Mouse (Mus musculus): Measurements from ENCODE around the gene 4930404H24Rik.
A peak's percentile ranks its signal among the peaks of the same experiment; 100 is the strongest.

Gene 4930404H24Rik

GRCm38 (mm10) chr2:153510136-153510535 is 17.5 kb downstream of the 4930404H24Rik start:
- no peak for DNase-seq (ENCODE audit: low read depth, low spot score)

GRCm38 (mm10) chr2:153511562-153511961 is 19.0 kb downstream of the 4930404H24Rik start:
- no peak for DNase-seq (ENCODE audit: low read depth, low spot score)

- no peak for DNase-seq (ENCODE audit: low read depth, low spot score)
These were observed 20.1 kb downstream of the 4930404H24Rik start for GRCm38 (mm10) chr2:153512416-153513323.

- DNase-seq (ENCODE audit: low read depth, low spot score) = no peak
These were observed 21.4 kb downstream of the 4930404H24Rik start for GRCm38 (mm10) chr2:153513983-153514382.

- no peak for DNase-seq (ENCODE audit: low read depth, low spot score)
These were observed 22.1 kb downstream of the 4930404H24Rik start for GRCm38 (mm10) chr2:153514497-153515380.

- no peak for DNase-seq (ENCODE audit: low read depth, low spot score)
These were observed 23.0 kb downstream of the 4930404H24Rik start for GRCm38 (mm10) chr2:153515582-153515981.

GRCm38 (mm10) chr2:153516961-153517360 is 24.4 kb downstream of the 4930404H24Rik start:
- no peak for DNase-seq (ENCODE audit: low read depth, low spot score)

- DNase-seq (ENCODE audit: low read depth, low spot score) = no peak
These were observed 27.5 kb downstream of the 4930404H24Rik start for GRCm38 (mm10) chr2:153520057-153520456.

GRCm38 (mm10) chr2:153522270-153522669 is 29.7 kb downstream of the 4930404H24Rik start:
- DNase-seq (ENCODE audit: low read depth, low spot score) = peak; percentile 45

GRCm38 (mm10) chr2:153523143-153523542 is 30.6 kb downstream of the 4930404H24Rik start:
- DNase-seq (ENCODE audit: low read depth, low spot score) = no peak

- no peak for DNase-seq (ENCODE audit: low read depth, low spot score)
These were observed 31.1 kb downstream of the 4930404H24Rik start for GRCm38 (mm10) chr2:153523656-153524055.

- no peak for DNase-seq (ENCODE audit: low read depth, low spot score)
These were observed 32.1 kb downstream of the 4930404H24Rik start for GRCm38 (mm10) chr2:153524727-153525126.

- DNase-seq (ENCODE audit: low read depth, low spot score) = peak; percentile 66
These were observed 33.3 kb downstream of the 4930404H24Rik start for GRCm38 (mm10) chr2:153525906-153526311.

- no peak for DNase-seq (ENCODE audit: low read depth, low spot score)
These were observed 34.4 kb downstream of the 4930404H24Rik start for GRCm38 (mm10) chr2:153526850-153527530.

GRCm38 (mm10) chr2:153527580-153528531 is 35.3 kb downstream of the 4930404H24Rik start:
- DNase-seq (ENCODE audit: low read depth, low spot score) = no peak

GRCm38 (mm10) chr2:153528571-153529364 is 36.2 kb downstream of the 4930404H24Rik start:
- no peak for DNase-seq (ENCODE audit: low read depth, low spot score)

GRCm38 (mm10) chr2:153529365-153529781 is 36.8 kb downstream of the 4930404H24Rik start:
- no peak for DNase-seq (ENCODE audit: low read depth, low spot score)

- no peak for DNase-seq (ENCODE audit: low read depth, low spot score)
These were observed 37.6 kb downstream of the 4930404H24Rik start, which contains the start of gene Nol4l for GRCm38 (mm10) chr2:153529931-153530766. TSS of gene Nol4l (minus strand) at chr2:153529971.

- no peak for DNase-seq (ENCODE audit: low read depth, low spot score)
These were observed 38.4 kb downstream of the 4930404H24Rik start for GRCm38 (mm10) chr2:153530948-153531347.

All from retina, postnatal 7 days (tissue).